Mouse (Mus musculus): ENCODE measurements around the gene Klhl2. TPM values are rescaled to one million over a fixed set of nuclear protein-coding genes. Genes with fewer than 3 reads are reported as not detected.

Gene Klhl2
- polyA plus RNA-seq, 1 experiment from 2014 or later: 33.8 TPM

- Histone ChIP-seq H3K9ac (peak overlapping the region; percentile 93), H3K36me3 (replicated peaks; ENCODE audit: control insufficient read depth, insufficient read depth) (no peaks in the 10 kb centered on the region), H3K4me2 (replicated peaks) (peak overlapping the region; percentile 85), H3K27ac (peak overlapping the region; percentile 95; the same call in 1 of the 2 replicates), H3K27me3 (ENCODE audit: control insufficient read depth, insufficient read depth, low read length) (no peaks in the 10 kb centered on the region), H3K4me3 (replicated peaks; ENCODE audit: low read length) (peak overlapping the region; percentile 97), H3K4me1 (replicated peaks; ENCODE audit: control insufficient read depth, insufficient read depth, low read length) (peaks cover 21% of the 10 kb centered on the region), H3K9me3 (ENCODE audit: control insufficient read depth, low read length) (no peaks in the 10 kb centered on the region)
- WGBS: 4% methylated on average over 8 of the region's 8 CpGs
- ATAC-seq (ENCODE audit: low FRiP score): no peak
- DNase-seq (ENCODE audit: low spot score): peak; percentile 52
These were observed 1.5 kb downstream of the Klhl2 start for GRCm38 (mm10) chr8:64848245-64848785.

- Histone ChIP-seq H3K36me3 (replicated peaks; ENCODE audit: control insufficient read depth, insufficient read depth) (no peaks in the 10 kb centered on the region), H3K9me3 (ENCODE audit: control insufficient read depth, low read length) (no peaks in the 10 kb centered on the region), H3K27ac (peak overlapping the region; percentile 9; the same call in 1 of the 2 replicates), H3K4me1 (replicated peaks; ENCODE audit: control insufficient read depth, insufficient read depth, low read length) (peaks cover 21% of the 10 kb centered on the region), H3K4me3 (replicated peaks; ENCODE audit: low read length) (peak overlapping the region; percentile 97), H3K9ac (peak overlapping the region; percentile 93; the same call in 1 of the 2 replicates), H3K4me2 (replicated peaks) (peak overlapping the region; percentile 85), H3K27me3 (ENCODE audit: control insufficient read depth, insufficient read depth, low read length) (no peaks in the 10 kb centered on the region)
- ATAC-seq (ENCODE audit: low FRiP score) (no peak), DNase-seq (ENCODE audit: low spot score) (no peak)
- WGBS: 8% methylated on average over 2 of the region's 2 CpGs
These were observed 2.2 kb downstream of the Klhl2 start for GRCm38 (mm10) chr8:64847650-64848049.

- ATAC-seq (ENCODE audit: low FRiP score) (no peak), DNase-seq (ENCODE audit: low spot score) (no peak)
- Histone ChIP-seq H3K9me3 (ENCODE audit: control insufficient read depth, low read length) (no peaks in the 10 kb centered on the region), H3K4me2 (replicated peaks) (peak overlapping the region; percentile 85), H3K4me3 (replicated peaks; ENCODE audit: low read length) (peak overlapping the region; percentile 97), H3K4me1 (replicated peaks; ENCODE audit: control insufficient read depth, insufficient read depth, low read length) (peaks cover 21% of the 10 kb centered on the region), H3K36me3 (replicated peaks; ENCODE audit: control insufficient read depth, insufficient read depth) (no peaks in the 10 kb centered on the region), H3K27me3 (ENCODE audit: control insufficient read depth, insufficient read depth, low read length) (no peaks in the 10 kb centered on the region), H3K27ac (no peak overlapping the region), H3K9ac (no peak overlapping the region)
- WGBS: 55% methylated on average over 2 of the region's 2 CpGs
These were observed 2.6 kb downstream of the Klhl2 start for GRCm38 (mm10) chr8:64847241-64847640.

GRCm38 (mm10) chr8:64845314-64845713, 4.5 kb downstream of the Klhl2 start:
- Histone ChIP-seq H3K4me2 (replicated peaks) (no peak overlapping the region), H3K9me3 (ENCODE audit: control insufficient read depth, low read length) (no peaks in the 10 kb centered on the region), H3K4me1 (replicated peaks; ENCODE audit: control insufficient read depth, insufficient read depth, low read length) (peaks cover 21% of the 10 kb centered on the region), H3K27me3 (ENCODE audit: control insufficient read depth, insufficient read depth, low read length) (no peaks in the 10 kb centered on the region), H3K4me3 (replicated peaks; ENCODE audit: low read length) (no peak overlapping the region), H3K27ac (no peak overlapping the region), H3K9ac (no peak overlapping the region), H3K36me3 (replicated peaks; ENCODE audit: control insufficient read depth, insufficient read depth) (no peaks in the 10 kb centered on the region)
- ATAC-seq (ENCODE audit: low FRiP score) (no peak), DNase-seq (ENCODE audit: low spot score) (no peak)
- WGBS: 83% methylated on average over 7 of the region's 7 CpGs

- WGBS: 81% methylated on average over 4 of the region's 4 CpGs
- Histone ChIP-seq H3K4me3 (replicated peaks; ENCODE audit: low read length) (no peak overlapping the region), H3K9me3 (ENCODE audit: control insufficient read depth, low read length) (no peaks in the 10 kb centered on the region), H3K27me3 (ENCODE audit: control insufficient read depth, insufficient read depth, low read length) (no peaks in the 10 kb centered on the region), H3K4me1 (replicated peaks; ENCODE audit: control insufficient read depth, insufficient read depth, low read length) (peaks cover 21% of the 10 kb centered on the region), H3K36me3 (replicated peaks; ENCODE audit: control insufficient read depth, insufficient read depth) (no peaks in the 10 kb centered on the region), H3K9ac (no peak overlapping the region), H3K27ac (no peak overlapping the region), H3K4me2 (replicated peaks) (no peak overlapping the region)
- ATAC-seq (ENCODE audit: low FRiP score): no peak
- DNase-seq (ENCODE audit: low spot score): no peak
These were observed 5.8 kb downstream of the Klhl2 start for GRCm38 (mm10) chr8:64844043-64844481.

- Histone ChIP-seq H3K4me3 (replicated peaks; ENCODE audit: low read length) (no peak overlapping the region), H3K9ac (no peak overlapping the region), H3K4me1 (replicated peaks; ENCODE audit: control insufficient read depth, insufficient read depth, low read length) (peaks cover 15% of the 10 kb centered on the region), H3K9me3 (ENCODE audit: control insufficient read depth, low read length) (no peaks in the 10 kb centered on the region), H3K27me3 (ENCODE audit: control insufficient read depth, insufficient read depth, low read length) (no peaks in the 10 kb centered on the region), H3K4me2 (replicated peaks) (no peak overlapping the region), H3K27ac (no peak overlapping the region), H3K36me3 (replicated peaks; ENCODE audit: control insufficient read depth, insufficient read depth) (no peaks in the 10 kb centered on the region)
- 85% methylated on average over 3 of the region's 3 CpGs for WGBS
- no peak for DNase-seq (ENCODE audit: low spot score)
- ATAC-seq (ENCODE audit: low FRiP score): no peak
These were observed 6.6 kb downstream of the Klhl2 start for GRCm38 (mm10) chr8:64843168-64843567.

- ATAC-seq (ENCODE audit: low FRiP score) (no peak), DNase-seq (ENCODE audit: low spot score) (no peak)
- Histone ChIP-seq H3K4me1 (replicated peaks; ENCODE audit: control insufficient read depth, insufficient read depth, low read length) (0 out of 2 replicates have a peak, but pooled peaks cover 4% of the 10 kb centered on the region), H3K4me2 (replicated peaks) (no peak overlapping the region), H3K9ac (no peak overlapping the region), H3K27ac (no peak overlapping the region), H3K27me3 (ENCODE audit: control insufficient read depth, insufficient read depth, low read length) (no peaks in the 10 kb centered on the region), H3K4me3 (replicated peaks; ENCODE audit: low read length) (no peak overlapping the region), H3K36me3 (replicated peaks; ENCODE audit: control insufficient read depth, insufficient read depth) (no peaks in the 10 kb centered on the region), H3K9me3 (ENCODE audit: control insufficient read depth, low read length) (no peaks in the 10 kb centered on the region)
- WGBS: 92% methylated on average over 13 of the region's 13 CpGs
These were observed 7.9 kb downstream of the Klhl2 start for GRCm38 (mm10) chr8:64841747-64842406.

GRCm38 (mm10) chr8:64839628-64840027, 10.2 kb downstream of the Klhl2 start:
- Histone ChIP-seq H3K4me2 (replicated peaks) (no peak overlapping the region), H3K4me3 (replicated peaks; ENCODE audit: low read length) (no peak overlapping the region), H3K36me3 (replicated peaks; ENCODE audit: control insufficient read depth, insufficient read depth) (no peaks in the 10 kb centered on the region), H3K4me1 (replicated peaks; ENCODE audit: control insufficient read depth, insufficient read depth, low read length) (peaks cover 10% of the 10 kb centered on the region; the same call in 1 of the 2 replicates), H3K9ac (no peak overlapping the region), H3K27ac (no peak overlapping the region), H3K9me3 (ENCODE audit: control insufficient read depth, low read length) (no peaks in the 10 kb centered on the region), H3K27me3 (ENCODE audit: control insufficient read depth, insufficient read depth, low read length) (no peaks in the 10 kb centered on the region)
- no peak for ATAC-seq (ENCODE audit: low FRiP score)
- 48% methylated on average over 6 of the region's 6 CpGs for WGBS
- no peak for DNase-seq (ENCODE audit: low spot score)

- no peaks in the 10 kb centered on the region for H3K27me3 ChIP-seq (ENCODE audit: control insufficient read depth, insufficient read depth, low read length)
- DNase-seq (ENCODE audit: low spot score) (no peak), ATAC-seq (ENCODE audit: low FRiP score) (no peak)
- no peaks in the 10 kb centered on the region for H3K9me3 ChIP-seq (ENCODE audit: control insufficient read depth, low read length)
- peaks cover 22% of the 10 kb centered on the region for H3K4me1 ChIP-seq (replicated peaks; ENCODE audit: control insufficient read depth, insufficient read depth, low read length)
- no peak overlapping the region for H3K4me3 ChIP-seq (replicated peaks; ENCODE audit: low read length)
- no peak overlapping the region for H3K27ac ChIP-seq
- H3K4me2 ChIP-seq (replicated peaks): no peak overlapping the region
- WGBS: 70% methylated on average over 6 of the region's 6 CpGs
- peaks cover 6% of the 10 kb centered on the region; the same call in 1 of the 2 replicates for H3K36me3 ChIP-seq (replicated peaks; ENCODE audit: control insufficient read depth, insufficient read depth)
- no peak overlapping the region for H3K9ac ChIP-seq
These were observed 14.2 kb downstream of the Klhl2 start for GRCm38 (mm10) chr8:64835475-64836122.

All from hindbrain, embryonic 14.5 days (tissue).